Mouse (Mus musculus) 3134 (cell line): ENCODE results near the gene Nox3.

Experiments used
- DNase-seq: peaks from one replicate; pipeline ENCODE4 v3.0.0-alpha.2; 2011; ENCODE audit warnings: low spot score; ENCODE audit not compliant: insufficient read length; ENCODE audit errors: extremely low read depth

Nox3 gene

GRCm38 (mm10) chr17:3610928-3611780 lies 84.9 kb downstream of the Nox3 start:
- no peak for DNase-seq

- no peak for DNase-seq
These were observed 85.7 kb downstream of the Nox3 start for GRCm38 (mm10) chr17:3610307-3610754.

GRCm38 (mm10) chr17:3602954-3603672 lies 92.9 kb downstream of the Nox3 start:
- no peak for DNase-seq

- DNase-seq = no peak
These were observed 97.7 kb downstream of the Nox3 start for GRCm38 (mm10) chr17:3598393-3598792.

- no peak for DNase-seq
These were observed 98.2 kb downstream of the Nox3 start for GRCm38 (mm10) chr17:3597866-3598265.

- peak; percentile 10 for DNase-seq
These were observed 98.9 kb downstream of the Nox3 start for GRCm38 (mm10) chr17:3597130-3597529.
